ENCODE assay signal across 17 mouse cellular contexts in the genomic region with DNA sequence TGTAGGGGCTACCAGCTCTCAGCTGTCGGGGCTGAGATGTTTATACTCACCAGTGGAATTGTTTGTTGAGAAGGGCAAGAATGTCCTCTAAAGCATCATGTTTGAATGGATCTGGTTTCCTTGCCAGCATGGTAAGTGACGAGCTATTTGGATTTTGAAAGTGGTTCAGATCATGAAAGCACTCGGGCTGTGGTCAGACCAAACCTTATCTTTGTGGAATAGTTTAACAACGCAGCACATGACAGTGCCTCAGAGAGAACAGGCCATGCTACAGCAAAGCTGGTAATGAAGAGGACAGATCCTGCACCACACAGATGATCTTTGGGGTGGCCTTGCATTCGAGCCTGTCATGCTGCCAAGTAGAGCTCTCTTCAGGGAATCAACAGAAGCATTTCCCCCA.
DNase-seq lines count a peak whose midpoint lies in the region; ATAC-seq and TF ChIP-seq lines count a peak whose summit lies in the region.
"Had no signal": no experiment of that assay in that cellular context is flagged by ENCODE, and none has a peak within 500 bp of the region (broad histone marks: within the 10 kb centered on the region; RNA-seq: fewer than 3 reads in every experiment).

No protein-coding gene starts in this region.

- H3K4me1 ChIP-seq in liver, embryonic 11.5 days (replicated peaks; ENCODE audit: control insufficient read depth, insufficient read depth, low read length): peaks cover 43% of the 10 kb centered on the region
- H3K4me1 ChIP-seq in liver, postnatal 0 days (ENCODE audit: insufficient read depth): peaks cover 34% of the 10 kb centered on the region
- peaks cover 48% of the 10 kb centered on the region for H3K4me1 ChIP-seq in embryonic facial prominence, embryonic 14.5 days (ENCODE audit: control insufficient read depth, insufficient read depth, low read length)

- WGBS in liver, embryonic 11.5 days: 31% methylated on average over 5 of the region's 5 CpGs
- 43% methylated on average over 5 of the region's 5 CpGs for WGBS in liver, postnatal 0 days (ENCODE audit: insufficient replicate concordance)
- WGBS in embryonic facial prominence, embryonic 14.5 days: 71% methylated on average over 5 of the region's 5 CpGs

- H3K9me3 ChIP-seq in liver, embryonic 11.5 days (ENCODE audit: control insufficient read depth, low read length): no peaks in the 10 kb centered on the region
- H3K9me3 ChIP-seq in liver, postnatal 0 days (ENCODE audit: low read length): no peaks in the 10 kb centered on the region
- H3K9me3 ChIP-seq in embryonic facial prominence, embryonic 14.5 days (ENCODE audit: control insufficient read depth, low read length): no peaks in the 10 kb centered on the region
- H3K9me3 ChIP-seq: embryonic facial prominence, embryonic 15.5 days; forebrain, embryonic 12.5 days; G1E had no signal

- intact Hi-C loops in heart, postnatal 25 days (cut with DNase I): loop anchor here (2.0 to 5.0 kb wide), 2 partner anchors 22 to 230 kb away; no protein-coding TSS in a partner anchor
- intact Hi-C loops in left cerebral cortex, adult 2 months (cut with DNase I): no loop called here

- peak; percentile 25 to 26 for DNase-seq in heart, adult 18-20 months
- no peak for DNase-seq in heart, postnatal 25 days (ENCODE audit: low spot score)
- DNase-seq in liver, embryonic 11.5 days (ENCODE audit: low spot score): no peak
- DNase-seq in liver, postnatal 0 days: no peak
- peak; percentile 36 for DNase-seq in CD4-positive helper T cell, adult 2 months (ENCODE audit: low read depth, low spot score)
- DNase-seq in embryonic facial prominence, embryonic 14.5 days (ENCODE audit: low spot score): no peak
- no peak for DNase-seq in left cerebral cortex, adult 2 months (ENCODE audit: extremely low spot score in 1 of 2, low spot score in 2 of 2)
- DNase-seq in layer of hippocampus, adult 11-12 months (ENCODE audit: low spot score): no peak
- DNase-seq: cerebellum, postnatal 36 days; kidney, adult 18-20 months; kidney, postnatal 25 days; right cerebral cortex, postnatal 14 days had no signal

- H3K9ac ChIP-seq in liver, embryonic 11.5 days (ENCODE audit: low read depth, low read length): no peak overlapping the region
- H3K9ac ChIP-seq in liver, postnatal 0 days (replicated peaks): no peak overlapping the region
- no peak overlapping the region for H3K9ac ChIP-seq in embryonic facial prominence, embryonic 14.5 days (ENCODE audit: low read depth, low read length)
- H3K9ac ChIP-seq: embryonic facial prominence, embryonic 15.5 days; forebrain, embryonic 12.5 days had no signal

- H3K27me3 ChIP-seq in liver, embryonic 11.5 days (replicated peaks; ENCODE audit: control insufficient read depth, insufficient read depth, low read length): no peaks in the 10 kb centered on the region
- H3K27me3 ChIP-seq in liver, postnatal 0 days (ENCODE audit: insufficient read depth, low read length): no peaks in the 10 kb centered on the region
- no peaks in the 10 kb centered on the region for H3K27me3 ChIP-seq in embryonic facial prominence, embryonic 14.5 days (replicated peaks; ENCODE audit: control insufficient read depth, insufficient read depth, low read length)
- H3K27me3 ChIP-seq: embryonic facial prominence, embryonic 15.5 days; forebrain, embryonic 12.5 days had no signal

- no peak for TF ChIP-seq CTCF in liver, postnatal 0 days (IDR thresholded peaks at IDR 0.05; ENCODE audit: low read depth)
- no peak for TF ChIP-seq CTCF in left cerebral cortex, adult 2 months (IDR thresholded peaks at IDR 0.05)

- no peak overlapping the region for H3K4me3 ChIP-seq in liver, embryonic 11.5 days (ENCODE audit: low read depth, low read length)
- H3K4me3 ChIP-seq in liver, postnatal 0 days (ENCODE audit: low read depth, low read length): no peak overlapping the region
- no peak overlapping the region for H3K4me3 ChIP-seq in embryonic facial prominence, embryonic 14.5 days (ENCODE audit: low read depth, low read length)
- no peak overlapping the region for H3K4me3 ChIP-seq in left cerebral cortex, adult 2 months
- H3K4me3 ChIP-seq: embryonic facial prominence, embryonic 15.5 days; forebrain, embryonic 12.5 days; myocyte had no signal

- no peak for ATAC-seq in liver, embryonic 11.5 days (replicated peaks; ENCODE audit: low FRiP score)
- ATAC-seq in liver, postnatal 0 days: no peak
- ATAC-seq in embryonic facial prominence, embryonic 14.5 days (ENCODE audit: low read depth): no peak

- peak overlapping the region; percentile 28; the same call in 1 of the 2 replicates for H3K27ac ChIP-seq in liver, embryonic 11.5 days (ENCODE audit: low read depth, low read length)
- no peak overlapping the region for H3K27ac ChIP-seq in liver, postnatal 0 days (ENCODE audit: low read depth)
- peak overlapping the region; percentile 86; the same call in 1 of the 2 replicates for H3K27ac ChIP-seq in embryonic facial prominence, embryonic 14.5 days (replicated peaks; ENCODE audit: low read depth, low read length)
- H3K27ac ChIP-seq in left cerebral cortex, adult 2 months: no peak overlapping the region
- H3K27ac ChIP-seq: forebrain, embryonic 12.5 days had no signal

- H3K36me3 ChIP-seq in liver, embryonic 11.5 days (ENCODE audit: control insufficient read depth, insufficient read depth, low read length): no peaks in the 10 kb centered on the region
- no peaks in the 10 kb centered on the region; the same call in 1 of the 2 replicates for H3K36me3 ChIP-seq in liver, postnatal 0 days (replicated peaks; ENCODE audit: insufficient read depth, low read length)
- no peaks in the 10 kb centered on the region for H3K36me3 ChIP-seq in embryonic facial prominence, embryonic 14.5 days (ENCODE audit: control insufficient read depth, insufficient read depth, low read length)
- H3K36me3 ChIP-seq: embryonic facial prominence, embryonic 15.5 days; forebrain, embryonic 12.5 days; G1E had no signal

- no peak for TF ChIP-seq EP300 in liver, postnatal 0 days (IDR thresholded peaks at IDR 0.05; ENCODE audit: low read depth)

- H3K4me2 ChIP-seq in liver, embryonic 11.5 days: no peak overlapping the region
- H3K4me2 ChIP-seq in liver, postnatal 0 days (ENCODE audit: low read depth, low read length): no peak overlapping the region
- H3K4me2 ChIP-seq in embryonic facial prominence, embryonic 14.5 days (ENCODE audit: low read depth, low read length): no peak overlapping the region
- H3K4me2 ChIP-seq: embryonic facial prominence, embryonic 15.5 days; forebrain, embryonic 12.5 days; midbrain, embryonic 11.5 days had no signal

Comparison
In these comparisons a context has a peak if more than half of its experiments do, and no peak if none do; other contexts are left out.
1. DNase-seq: peak in heart, adult 18-20 months (2 of 2) and CD4-positive helper T cell, adult 2 months (single experiment); none in heart, postnatal 25 days (single experiment), liver, embryonic 11.5 days (single experiment), liver, postnatal 0 days (single experiment), embryonic facial prominence, embryonic 14.5 days (single experiment), left cerebral cortex, adult 2 months (0 of 2) and layer of hippocampus, adult 11-12 months (single experiment).
2. H3K27ac ChIP-seq: peak in liver, embryonic 11.5 days (single experiment) and embryonic facial prominence, embryonic 14.5 days (single experiment); none in liver, postnatal 0 days (single experiment) and left cerebral cortex, adult 2 months (single experiment).